Mouse (Mus musculus) lung, postnatal 0 days (tissue): Measurements from ENCODE around the gene Rpl23. TPM values are rescaled to one million over a fixed set of nuclear protein-coding genes. Genes with fewer than 3 reads are reported as not detected.

Source experiments
- ATAC-seq: fragments of 200-750 bp; cut with Nextera tagmentation; 2 replicates; pipeline ENCODE4 v1.8.0; 2017; ENCODE audit warnings: moderate library complexity
- DNase-seq: peaks from one replicate; pipeline ENCODE4 v3.0.0-alpha.2; 2016; ENCODE audit warnings: low spot score
- H3K27ac ChIP-seq: fragments of 300-500 bp; sonication (generic); 2 replicates; pipeline ENCODE4 v1.5.1; 2014; ENCODE audit warnings: antibody characterized with exemption, mild to moderate bottlenecking, low read length, mixed read lengths
- H3K27me3 ChIP-seq: fragments of 300-500 bp; sonication (generic); replicated peaks from 2 replicates; pipeline ENCODE4 v1.6.1; 2014; ENCODE audit warnings: low read length, mixed read lengths; ENCODE audit not compliant: insufficient read depth
- H3K36me3 ChIP-seq: fragments of 300-500 bp; sonication (generic); 2 replicates; pipeline ENCODE4 v1.6.1; 2014; ENCODE audit warnings: low read length, mixed read lengths; ENCODE audit not compliant: insufficient read depth
- H3K4me1 ChIP-seq: fragments of 300-500 bp; sonication (generic); 2 replicates; pipeline ENCODE4 v1.6.1; 2014; ENCODE audit warnings: antibody characterized with exemption, low read depth, low read length, mixed read lengths; ENCODE audit not compliant: insufficient read depth
- H3K4me2 ChIP-seq: fragments of 300-500 bp; sonication (generic); replicated peaks from 2 replicates; pipeline ENCODE4 v1.6.1; 2014; ENCODE audit warnings: low read depth, mild to moderate bottlenecking, low read length, moderate library complexity, mixed read lengths
- H3K4me3 ChIP-seq: fragments of 300-500 bp; sonication (generic); 2 replicates; pipeline ENCODE4 v1.5.1; 2014; ENCODE audit warnings: low read depth, low read length
- H3K9ac ChIP-seq: fragments of 300-500 bp; sonication (generic); replicated peaks from 2 replicates; pipeline ENCODE4 v1.6.1; 2014; ENCODE audit warnings: low read depth, mild to moderate bottlenecking
- H3K9me3 ChIP-seq: fragments of 300-500 bp; sonication (generic); 2 replicates; pipeline ENCODE4 v1.6.1; 2016; ENCODE audit warnings: low read length, mixed read lengths
- CTCF ChIP-seq: IDR thresholded peaks from 2 replicates; pipeline ENCODE4 v1.5.1; 2016; ENCODE audit warnings: antibody characterized with exemption, mild to moderate bottlenecking
- EP300 ChIP-seq: IDR thresholded peaks from 2 replicates; pipeline ENCODE4 v1.6.1; 2016; ENCODE audit warnings: antibody characterized with exemption, mild to moderate bottlenecking, control low read depth
- WGBS: fragments of 180-500 bp; shearing (Covaris S2); extraction: QIAGEN DNeasy Blood & Tissue Kit; methylation state at CpG from one replicate; pipeline ENCODE4 v1.1.7; 2014; 5-methylcytosine and 5-hydroxymethylcytosine counted together
- polyA plus RNA-seq: library from polyadenylated mRNA; unstranded; fragments of >200 nt; fragmentation: Nextera tagmentation; extraction: Ambion mirVana; gene quantifications from 2 replicates; pipeline ENCODE4 v1.2.1, GENCODE M21; 2015

Gene Rpl23
- polyA plus RNA-seq, 1 experiment from 2014 or later = 478 TPM

- no peaks in the 10 kb centered on the region for H3K27me3 ChIP-seq
- H3K36me3 ChIP-seq = no peaks in the 10 kb centered on the region
- ATAC-seq (no peak), DNase-seq (peak; percentile 53)
- no peak overlapping the region for H3K4me3 ChIP-seq
- H3K27ac ChIP-seq = peak overlapping the region; percentile 23
- TF ChIP-seq CTCF = no peak
- TF ChIP-seq EP300 = 0 out of 2 replicates have a peak, but pooled peaks have one; percentile 12
- 42% methylated on average over 5 of the region's 5 CpGs for WGBS
- H3K4me1 ChIP-seq = peaks cover 17% of the 10 kb centered on the region
- H3K9me3 ChIP-seq = no peaks in the 10 kb centered on the region
- H3K9ac ChIP-seq = no peak overlapping the region
- no peak overlapping the region for H3K4me2 ChIP-seq
Observed at GRCm38 (mm10) chr11:97817379-97817778, 35.1 kb upstream of the Rpl23 start.

GRCm38 (mm10) chr11:97816916-97817315 lies 34.7 kb upstream of the Rpl23 start:
- H3K27me3 ChIP-seq = no peaks in the 10 kb centered on the region
- no peak overlapping the region for H3K9ac ChIP-seq
- ATAC-seq (no peak), DNase-seq (no peak)
- H3K27ac ChIP-seq = peak overlapping the region; percentile 23
- no peak overlapping the region for H3K4me2 ChIP-seq
- no peak overlapping the region for H3K4me3 ChIP-seq
- TF ChIP-seq EP300 (no peak), CTCF (no peak)
- peaks cover 19% of the 10 kb centered on the region for H3K4me1 ChIP-seq
- WGBS = 31% methylated on average over 9 of the region's 9 CpGs
- no peaks in the 10 kb centered on the region for H3K36me3 ChIP-seq
- no peaks in the 10 kb centered on the region for H3K9me3 ChIP-seq

- no peak for TF ChIP-seq EP300
- no peak for TF ChIP-seq CTCF
- 58% methylated on average over 5 of the region's 5 CpGs for WGBS
- no peak overlapping the region for H3K4me3 ChIP-seq
- ATAC-seq (no peak), DNase-seq (no peak)
- H3K4me1 ChIP-seq = peaks cover 25% of the 10 kb centered on the region
- no peaks in the 10 kb centered on the region for H3K36me3 ChIP-seq
- no peaks in the 10 kb centered on the region for H3K27me3 ChIP-seq
- no peaks in the 10 kb centered on the region for H3K9me3 ChIP-seq
- H3K4me2 ChIP-seq = no peak overlapping the region
- 0 out of 2 replicates have a peak overlapping the region, but pooled peaks have one; percentile 38 for H3K27ac ChIP-seq
- H3K9ac ChIP-seq = no peak overlapping the region
Observed at GRCm38 (mm10) chr11:97816176-97816575, 33.9 kb upstream of the Rpl23 start.

GRCm38 (mm10) chr11:97815736-97816135 lies 33.5 kb upstream of the Rpl23 start:
- peak overlapping the region; percentile 38; the same call in 1 of the 2 replicates for H3K27ac ChIP-seq
- WGBS = 62% methylated on average over 11 of the region's 11 CpGs
- peak; percentile 11; the same call in 1 of the 2 replicates for ATAC-seq

GRCm38 (mm10) chr11:97813746-97814515 lies 31.7 kb upstream of the Rpl23 start:
- Histone ChIP-seq H3K9ac (no peak overlapping the region), H3K36me3 (peaks cover 6% of the 10 kb centered on the region; the same call in 1 of the 2 replicates), H3K4me1 (peaks cover 36% of the 10 kb centered on the region), H3K4me2 (no peak overlapping the region), H3K4me3 (no peak overlapping the region), H3K9me3 (no peaks in the 10 kb centered on the region), H3K27me3 (no peaks in the 10 kb centered on the region), H3K27ac (peak overlapping the region; percentile 21; the same call in 1 of the 2 replicates)
- 42% methylated on average over 17 of the region's 17 CpGs for WGBS
- ATAC-seq (no peak), DNase-seq (no peak)
- no peak for TF ChIP-seq EP300
- no peak for TF ChIP-seq CTCF

More at GRCm38 (mm10) chr11:97815736-97816135, 33.5 kb upstream of the Rpl23 start:
- Histone ChIP-seq H3K9ac (no peak overlapping the region), H3K27me3 (no peaks in the 10 kb centered on the region), H3K4me2 (no peak overlapping the region), H3K36me3 (no peaks in the 10 kb centered on the region), H3K4me1 (peaks cover 26% of the 10 kb centered on the region), H3K9me3 (no peaks in the 10 kb centered on the region), H3K4me3 (no peak overlapping the region)
- no peak for TF ChIP-seq EP300
- TF ChIP-seq CTCF = no peak
- no peak for DNase-seq

GRCm38 (mm10) chr11:97813085-97813484 lies 30.8 kb upstream of the Rpl23 start:
- H3K4me2 ChIP-seq = no peak overlapping the region
- H3K4me1 ChIP-seq = peaks cover 37% of the 10 kb centered on the region
- ATAC-seq = peak; percentile 39
- H3K4me3 ChIP-seq = no peak overlapping the region
- 45% methylated on average over 7 of the region's 7 CpGs for WGBS
- TF ChIP-seq CTCF (no peak), EP300 (no peak)
- peaks cover 7% of the 10 kb centered on the region; the same call in 1 of the 2 replicates for H3K36me3 ChIP-seq
- peak; percentile 58 for DNase-seq
- no peaks in the 10 kb centered on the region for H3K27me3 ChIP-seq
- no peaks in the 10 kb centered on the region for H3K9me3 ChIP-seq
- no peak overlapping the region for H3K27ac ChIP-seq
- no peak overlapping the region for H3K9ac ChIP-seq
